Mouse (Mus musculus) cerebellum, adult 18-20 months (tissue): Measurements from ENCODE around the gene Tfdp1.
A peak's percentile ranks its signal among the peaks of the same experiment; 100 is the strongest.
"Not testable (repeated sequence)": the region's sequence is repeated elsewhere in the genome, so short reads cannot be mapped to it uniquely, and the experiment has no call there.

Experiments
- DNase-seq, 2 experiments: peaks; one replicate each; pipeline ENCODE4 v3.0.0; 2021

The Tfdp1 gene

GRCm38 (mm10) chr8:13338255-13338860 is at the start of gene Tfdp1:
Gene Tfdp1, plus strand, starts transcription at chr8:13338751.
- peak; percentile 84 to 91 for DNase-seq

DNA sequence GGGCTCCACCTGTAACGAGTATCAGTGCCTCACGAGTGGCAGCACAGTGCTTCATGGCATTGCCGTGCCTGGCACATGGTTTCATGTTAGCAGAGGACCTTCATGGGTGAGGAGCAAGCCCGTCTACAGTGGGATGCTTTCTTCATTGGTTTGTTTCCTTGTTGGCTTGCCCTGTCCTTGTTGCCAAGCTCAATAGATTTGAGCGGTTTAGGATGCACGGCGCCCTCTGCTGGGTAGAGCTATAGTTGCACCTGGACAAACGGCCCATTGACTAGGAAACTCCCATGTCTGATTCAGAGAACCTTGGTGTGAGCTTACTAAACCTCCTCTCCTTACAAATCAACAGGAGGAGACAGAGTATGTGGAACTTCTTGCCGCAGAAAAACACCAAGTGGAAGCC is 46.2 kb upstream of the Tfdp1 start:
- DNase-seq: peak; percentile 76 to 83

DNA sequence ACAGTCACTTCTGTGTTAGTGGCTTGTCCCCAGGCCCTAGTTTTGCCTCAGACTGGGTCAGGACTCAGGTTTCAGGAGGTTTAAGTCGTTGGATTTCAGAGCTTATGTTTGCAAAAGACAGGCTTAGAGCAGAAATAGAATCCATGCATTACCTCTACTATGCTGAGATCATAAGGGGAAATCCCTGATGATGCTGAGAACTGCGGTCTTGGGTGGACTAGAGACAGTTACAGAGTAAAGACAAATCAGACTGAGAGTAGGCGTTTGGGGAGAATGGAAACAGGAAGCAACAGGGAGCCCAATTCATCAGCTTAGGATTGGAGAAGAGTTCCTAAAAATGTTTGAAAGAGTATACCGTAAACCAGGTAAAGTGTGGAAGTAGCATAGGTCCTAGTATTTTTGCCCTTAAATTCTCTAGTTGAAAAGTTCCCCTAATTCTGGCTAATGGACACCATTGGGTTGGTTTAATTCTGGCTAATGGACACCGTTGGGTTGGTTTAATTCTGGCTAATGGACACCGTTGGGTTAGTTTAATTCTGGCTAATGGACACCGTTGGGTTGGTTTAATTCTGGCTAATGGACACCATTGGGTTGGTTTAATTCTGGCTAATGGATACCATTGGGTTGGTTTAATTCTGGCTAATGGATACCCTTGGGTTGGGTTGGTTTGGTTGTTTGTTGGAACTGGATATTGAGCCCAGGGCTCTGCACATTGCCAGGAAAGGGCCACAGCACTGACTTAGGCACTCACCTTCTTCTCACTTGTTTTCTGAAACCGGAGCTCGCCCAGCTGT is 44.7 kb upstream of the Tfdp1 start:
- no peak for DNase-seq

DNA sequence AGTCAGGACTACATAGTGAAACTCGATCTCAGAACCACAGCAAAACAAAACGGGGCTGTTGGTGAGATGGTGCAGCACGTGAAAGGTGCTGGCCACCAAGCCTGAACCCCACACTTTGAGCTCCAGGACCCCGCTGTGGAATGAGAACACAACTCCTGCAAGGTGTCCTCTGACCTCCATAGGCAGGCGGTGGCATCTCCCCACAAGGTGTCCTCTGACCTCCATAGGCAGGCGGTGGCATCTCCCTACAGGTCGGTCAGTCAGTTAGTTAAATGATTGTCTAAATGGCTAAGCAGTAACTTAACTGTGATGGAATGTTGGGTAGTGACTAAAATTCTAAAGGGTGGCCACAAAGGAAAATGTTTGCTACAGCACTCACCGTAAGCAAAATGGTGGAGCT is 39.0 kb upstream of the Tfdp1 start:
- no peak for DNase-seq

DNA sequence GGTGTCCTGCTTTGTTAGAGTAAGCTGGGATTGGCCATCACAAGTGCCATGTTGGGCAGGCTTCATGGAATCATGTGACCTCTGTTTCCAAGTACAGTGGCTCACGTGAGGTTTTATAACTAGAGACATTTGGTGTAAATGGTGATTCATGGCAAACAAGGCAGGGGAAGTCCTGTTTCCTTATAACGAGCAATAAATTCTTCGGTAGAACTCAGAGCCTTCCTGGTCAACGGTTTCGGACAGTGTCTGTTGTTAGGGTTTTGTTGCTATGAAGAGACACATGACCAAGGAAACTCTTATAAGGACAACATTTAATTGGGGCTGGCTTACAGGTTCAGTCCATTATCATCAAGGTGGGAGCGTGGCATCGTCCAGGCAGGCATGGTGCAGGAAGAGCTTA is 37.5 kb upstream of the Tfdp1 start:
- no peak for DNase-seq

GRCm38 (mm10) chr8:13305459-13305858 is 33.1 kb upstream of the Tfdp1 start:
- DNase-seq: no peak

DNA sequence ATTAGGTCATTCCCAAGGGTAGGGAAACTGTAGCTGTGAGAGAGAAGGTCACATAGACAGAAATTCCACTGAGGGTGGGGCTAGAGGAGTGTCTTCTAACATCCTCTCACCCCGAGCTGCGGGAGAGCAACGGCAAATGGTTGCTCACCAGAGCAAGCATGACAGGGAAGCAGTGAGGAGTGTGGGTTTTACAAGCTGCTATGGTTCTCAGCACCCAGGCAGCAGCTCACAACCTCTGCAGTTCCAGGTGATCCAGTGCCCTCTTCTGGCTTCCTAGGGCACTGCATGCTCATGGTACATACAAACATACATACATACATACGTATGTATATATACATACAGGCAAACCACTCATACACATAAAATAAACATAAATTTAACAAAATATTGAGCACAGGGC is 32.7 kb upstream of the Tfdp1 start:
- no peak for DNase-seq

DNA sequence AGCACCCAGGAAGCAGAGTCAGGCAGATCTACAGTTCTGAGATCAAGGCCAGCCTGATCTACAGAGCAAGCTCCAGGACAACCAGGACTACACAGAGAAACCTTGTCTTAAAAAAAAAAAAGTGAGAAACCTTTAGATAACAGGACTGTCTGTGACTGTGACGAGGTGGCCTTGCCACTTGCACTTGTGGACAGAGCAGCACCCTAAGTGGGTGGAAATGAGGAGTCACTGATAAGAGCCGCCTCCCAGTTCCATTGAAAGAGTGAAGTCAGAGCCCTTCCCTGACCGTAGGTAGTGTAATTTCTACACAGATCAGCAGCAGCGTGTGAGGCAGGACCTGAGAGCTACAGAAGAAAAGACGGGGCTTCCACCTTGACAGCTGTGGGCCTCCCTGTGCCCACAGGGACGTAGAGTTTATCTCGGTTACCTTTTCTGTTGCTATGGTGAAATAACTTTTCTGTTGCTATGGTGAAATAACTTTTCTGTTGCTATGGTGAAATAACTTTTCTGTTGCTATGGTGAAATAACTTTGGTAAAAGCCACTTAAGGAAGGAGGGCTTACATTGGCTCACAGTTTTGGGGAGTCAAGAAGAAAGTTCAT is 32.1 kb upstream of the Tfdp1 start:
- no peak for DNase-seq

DNA sequence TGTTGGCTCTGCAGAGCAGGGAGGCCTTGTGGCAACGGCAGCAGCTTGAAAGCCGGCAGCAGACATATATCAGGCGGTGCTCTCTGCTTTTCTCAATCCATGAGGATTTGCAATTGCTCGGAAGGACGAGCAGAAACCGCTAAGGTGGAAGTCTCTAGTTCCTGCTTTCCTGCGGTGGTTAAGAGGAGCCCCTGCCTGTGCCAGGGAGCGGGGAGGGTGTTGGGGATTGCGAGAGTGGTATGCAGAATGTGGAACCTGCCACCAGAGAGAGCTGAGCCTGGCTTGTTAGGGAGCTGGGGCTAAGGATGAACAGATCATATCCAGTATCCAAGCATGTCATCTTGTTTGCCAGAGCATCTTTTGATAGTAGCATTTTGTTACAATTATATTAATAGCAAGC is 31.6 kb upstream of the Tfdp1 start:
- DNase-seq: no peak

- DNase-seq: no peak
Measured at GRCm38 (mm10) chr8:13314922-13315321, 23.6 kb upstream of the Tfdp1 start.

- no peak for DNase-seq
Measured at GRCm38 (mm10) chr8:13316671-13317070, 21.9 kb upstream of the Tfdp1 start.

- DNase-seq: peak in 1 of 2 experiments; percentile 22
Measured at GRCm38 (mm10) chr8:13326598-13326997, 12.0 kb upstream of the Tfdp1 start.

DNA sequence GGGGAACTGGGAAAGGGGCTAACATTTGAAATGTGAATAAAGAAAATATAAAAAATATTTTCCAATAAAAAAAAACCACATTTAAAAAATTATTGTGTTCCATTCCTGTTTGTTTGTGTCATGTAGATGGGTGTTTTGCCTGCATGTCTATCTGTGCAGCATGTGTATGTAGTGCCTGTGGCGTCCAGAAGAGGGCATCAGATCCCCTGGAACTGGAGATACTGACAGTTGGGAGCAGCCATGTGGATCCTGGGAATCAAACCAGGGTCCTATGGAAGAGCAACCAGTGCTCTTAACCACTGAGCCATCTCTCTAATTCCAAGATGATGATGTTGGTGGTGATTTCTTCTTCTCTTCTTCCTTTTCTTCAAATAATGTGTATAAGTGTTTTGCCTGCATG is 3.9 kb upstream of the Tfdp1 start:
- no peak for DNase-seq

DNA sequence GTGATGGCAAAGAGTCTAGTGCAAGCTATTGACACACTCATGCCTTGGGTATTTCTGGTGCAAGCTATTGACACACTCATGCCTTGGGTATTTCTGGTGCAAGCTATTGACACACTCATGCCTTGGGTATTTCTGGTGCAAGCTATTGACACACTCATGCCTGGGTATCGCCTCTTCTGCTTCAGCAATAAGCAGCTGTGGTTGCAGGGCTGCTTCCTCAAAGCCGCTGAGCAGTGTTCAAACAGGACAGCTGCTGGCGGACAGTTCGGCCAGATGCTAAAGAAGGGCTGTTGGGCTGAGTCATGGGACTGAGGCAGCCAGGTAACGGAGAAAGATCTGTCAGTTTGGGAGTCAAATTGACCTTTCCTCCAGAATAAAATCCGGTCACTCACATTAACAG is 1.3 kb upstream of the Tfdp1 start:
- not testable (repeated sequence) for DNase-seq

GRCm38 (mm10) chr8:13337678-13338077 is 873 bp upstream of the Tfdp1 start:
- DNase-seq: no peak

DNA sequence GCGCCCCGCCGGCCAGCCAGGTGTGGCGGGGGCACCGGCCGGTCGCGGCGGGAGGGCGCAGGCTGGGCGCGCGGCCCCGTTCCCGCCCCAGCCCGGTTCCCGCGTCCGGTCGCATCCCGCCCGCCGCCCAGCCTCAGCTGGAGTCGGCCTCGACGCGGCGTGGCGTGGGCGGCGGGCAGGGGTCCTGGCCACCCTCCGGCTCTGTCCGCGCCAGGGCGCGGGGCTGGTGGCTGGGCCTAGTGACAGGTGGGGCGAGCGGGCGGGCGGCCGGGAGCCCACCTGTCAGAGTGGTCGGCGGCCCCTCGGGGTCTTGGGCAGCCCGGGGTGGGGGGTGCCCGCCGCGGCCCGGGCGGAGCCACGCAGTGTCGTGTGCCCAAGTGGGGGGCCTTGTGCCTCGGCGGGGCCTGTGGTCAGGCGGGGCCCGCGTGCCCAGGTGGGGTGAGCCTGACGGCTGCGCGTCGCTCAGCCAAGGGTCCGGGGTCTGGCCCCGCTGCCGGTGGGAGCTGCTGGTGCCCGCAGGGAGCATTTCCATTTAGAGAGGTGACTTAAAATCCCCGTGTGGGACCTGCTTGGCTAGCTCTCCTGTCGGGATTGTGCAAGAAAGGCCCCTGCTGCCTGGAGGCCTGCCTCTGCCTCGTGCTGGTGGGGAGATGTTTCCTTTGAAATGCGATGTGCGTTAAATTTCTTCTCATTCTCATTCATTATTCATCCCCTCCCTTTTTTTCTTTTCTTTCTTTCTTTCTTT is 522 bp downstream of the Tfdp1 start:
- peak in 1 of 2 experiments; percentile 23 for DNase-seq

DNA sequence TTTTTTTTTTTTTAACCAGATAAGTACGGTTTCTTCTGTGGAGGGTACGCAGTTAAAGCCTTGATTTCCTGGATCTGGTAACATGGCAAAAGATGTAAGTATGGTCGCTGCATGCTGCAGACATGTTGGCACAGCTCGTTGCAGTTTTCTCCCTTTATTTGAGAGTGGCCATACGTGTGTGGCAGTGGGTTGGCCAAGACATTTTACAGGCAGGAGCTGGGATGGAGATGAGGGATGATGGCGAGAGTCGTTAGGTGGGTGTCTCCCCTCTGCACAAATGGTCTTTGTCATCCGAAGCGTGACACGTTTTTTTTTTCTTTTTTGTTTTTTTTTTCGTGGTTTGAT is 1.1 kb downstream of the Tfdp1 start:
- no peak for DNase-seq

GRCm38 (mm10) chr8:13340650-13341049 is 2.1 kb downstream of the Tfdp1 start:
- DNase-seq: no peak

- DNase-seq: no peak
Measured at GRCm38 (mm10) chr8:13342340-13342739, 3.8 kb downstream of the Tfdp1 start.

GRCm38 (mm10) chr8:13343134-13343533 is 4.6 kb downstream of the Tfdp1 start:
- no peak for DNase-seq

DNA sequence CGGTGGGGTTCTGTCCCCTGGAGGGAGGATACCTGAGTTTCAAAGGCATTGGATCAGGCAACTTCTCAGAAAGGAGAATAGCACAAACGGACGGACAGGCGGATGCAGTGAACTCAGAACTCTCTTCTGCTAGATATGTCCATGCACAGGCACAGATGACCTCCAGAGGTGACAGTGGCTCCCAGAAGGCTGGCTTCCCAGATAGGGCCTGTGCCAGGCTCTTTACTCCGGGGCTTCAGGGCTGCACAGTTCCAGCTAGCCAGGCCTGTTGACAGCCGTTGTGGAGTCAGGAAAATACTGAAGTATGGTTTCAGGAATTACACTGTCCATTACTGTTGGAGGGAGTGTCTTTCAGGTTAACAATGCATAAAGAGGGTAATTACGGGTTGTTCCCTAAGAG is 11.5 kb downstream of the Tfdp1 start:
- no peak for DNase-seq

DNA sequence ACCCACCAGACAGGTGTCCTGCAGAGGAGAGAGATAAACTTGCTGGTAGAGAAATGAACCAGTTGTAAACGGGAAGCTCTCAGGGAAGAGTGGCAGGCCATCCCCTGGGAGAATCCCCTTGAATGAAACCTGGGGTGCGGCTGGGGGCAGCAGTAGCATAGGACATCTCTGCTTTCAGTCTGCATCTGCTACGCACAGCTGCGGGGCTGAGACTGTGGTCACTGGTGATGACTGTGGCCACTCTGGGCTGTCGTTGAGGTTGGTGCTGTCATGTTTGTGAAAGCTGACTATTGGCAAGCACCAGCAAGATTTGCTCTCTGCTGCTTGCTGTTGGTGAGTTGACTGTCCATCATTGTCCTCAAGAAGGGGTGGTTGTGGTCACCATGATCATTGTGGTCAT is 13.0 kb downstream of the Tfdp1 start:
- no peak for DNase-seq

- DNase-seq: no peak
Measured at GRCm38 (mm10) chr8:13352601-13353000, 14.1 kb downstream of the Tfdp1 start.
